Mouse (Mus musculus) central nervous system, embryonic 18 days (tissue): ENCODE measurements around the gene Pmis2. TPM values are rescaled to one million over a fixed set of nuclear protein-coding genes. Genes with fewer than 3 reads are reported as not detected.

ENCODE experiments used
- polyA plus RNA-seq: library from polyadenylated mRNA; depleted of rRNA; stranded (reverse); fragments of >200 nt; gene quantifications from 2 replicates; pipeline ENCODE4 v1.2.3, GENCODE M21; 2012; rRNA removed

The Pmis2 gene
- polyA plus RNA-seq, result not detected in 2 replicates

DNA sequence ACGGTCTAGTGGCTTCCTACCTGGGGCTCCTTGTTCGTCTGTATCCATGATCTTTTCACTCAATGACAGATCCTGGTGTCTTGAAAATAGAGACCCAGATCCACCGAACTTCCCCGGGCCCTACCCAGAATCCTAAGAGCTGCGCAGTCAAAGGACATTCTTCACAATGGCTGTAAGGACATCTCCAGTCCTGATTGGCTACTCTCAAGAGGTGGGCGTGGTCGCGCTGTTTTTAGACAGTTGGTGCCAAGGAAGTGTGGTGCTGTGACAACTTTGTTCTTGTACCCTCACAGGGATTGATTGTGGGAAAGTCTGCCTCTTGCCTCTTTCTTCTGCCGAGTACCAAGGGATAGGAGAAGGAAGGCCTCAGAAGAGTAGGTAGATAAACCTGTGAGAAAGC is at the start of gene Pmis2:
Pmis2 (minus strand) TSS at position 126 of the 400 bp plus-strand sequence.

DNA sequence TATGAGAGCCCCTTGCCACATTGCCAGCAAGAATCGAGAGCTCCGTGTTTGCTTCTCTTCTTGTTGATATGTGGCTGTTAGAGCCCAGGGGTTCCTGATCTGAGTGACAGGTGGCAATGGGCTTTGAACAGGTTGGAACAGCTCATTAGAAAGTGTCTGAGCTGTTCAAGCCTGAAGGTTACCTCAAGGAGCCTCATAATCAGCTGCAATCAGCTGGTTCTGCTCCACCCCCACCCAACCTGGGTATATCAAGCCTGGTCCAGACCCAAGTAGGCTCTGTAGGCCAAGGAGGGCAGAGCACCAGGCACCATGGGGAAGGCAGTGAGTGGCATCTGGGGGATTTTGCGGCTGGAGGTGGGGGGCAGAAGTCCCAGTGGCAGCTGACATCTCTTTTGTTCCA is 40.5 kb upstream of the Pmis2 start, which contains the start of gene Atp4a:
Atp4a (plus strand) TSS at position 268 of the 400 bp plus-strand sequence.

DNA sequence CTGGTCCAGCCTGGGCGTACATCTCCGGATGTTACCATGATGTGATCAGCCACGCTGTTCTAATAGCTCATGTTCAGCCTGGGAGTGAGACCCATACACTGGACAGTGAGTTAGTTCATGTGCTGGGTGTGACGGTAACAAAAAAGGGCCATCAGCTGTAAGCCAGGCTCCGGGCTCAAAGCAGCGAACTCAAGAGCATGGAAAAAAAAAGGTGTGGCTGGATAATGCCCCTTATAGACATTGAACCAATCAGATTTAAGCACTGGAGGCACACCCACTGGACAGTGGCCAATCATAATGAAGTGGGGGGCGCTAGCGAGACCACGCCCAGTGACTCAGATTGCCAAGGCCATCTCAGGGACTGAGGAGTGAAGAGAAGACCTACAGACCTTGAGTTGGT is 27.2 kb upstream of the Pmis2 start, which contains the start of gene 2200002J24Rik:
2200002J24Rik (plus strand) TSS at position 338 of the 400 bp plus-strand sequence.

DNA sequence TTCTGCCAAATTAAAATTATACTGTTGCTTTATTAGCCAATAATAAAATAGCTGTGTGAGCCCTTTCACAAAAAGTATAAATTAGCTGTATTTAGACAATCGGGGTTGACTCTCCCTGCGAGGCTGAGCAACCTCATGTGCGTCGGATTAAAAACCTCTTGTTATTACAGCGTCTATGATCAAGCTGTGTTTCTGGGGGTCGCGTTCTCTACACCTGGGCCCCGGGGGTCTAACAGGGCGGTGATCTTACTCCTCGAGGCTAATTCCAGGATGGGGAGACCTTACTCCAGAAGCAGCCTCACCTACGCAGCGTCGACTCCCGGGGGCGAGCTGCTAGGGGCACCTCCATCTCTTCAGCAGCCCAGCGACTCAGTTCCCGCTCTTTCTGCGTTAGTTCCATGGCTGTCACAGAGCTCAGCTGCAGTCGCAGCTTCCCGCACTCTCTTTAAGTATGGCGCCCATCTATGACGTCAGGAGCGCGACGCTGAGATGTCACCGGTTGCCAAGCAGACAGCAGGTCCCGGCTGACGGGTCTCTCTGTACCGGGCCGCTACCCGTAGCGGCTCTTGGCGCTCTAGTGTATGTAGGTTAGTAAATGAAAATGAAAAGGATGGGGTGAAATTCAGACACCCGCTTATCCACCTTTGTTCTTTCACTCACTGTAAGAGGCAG is 6.7 kb downstream of the Pmis2 start, which contains the start of gene Haus5:
Haus5 (minus strand) TSS at position 466 of the 672 bp plus-strand sequence.

DNA sequence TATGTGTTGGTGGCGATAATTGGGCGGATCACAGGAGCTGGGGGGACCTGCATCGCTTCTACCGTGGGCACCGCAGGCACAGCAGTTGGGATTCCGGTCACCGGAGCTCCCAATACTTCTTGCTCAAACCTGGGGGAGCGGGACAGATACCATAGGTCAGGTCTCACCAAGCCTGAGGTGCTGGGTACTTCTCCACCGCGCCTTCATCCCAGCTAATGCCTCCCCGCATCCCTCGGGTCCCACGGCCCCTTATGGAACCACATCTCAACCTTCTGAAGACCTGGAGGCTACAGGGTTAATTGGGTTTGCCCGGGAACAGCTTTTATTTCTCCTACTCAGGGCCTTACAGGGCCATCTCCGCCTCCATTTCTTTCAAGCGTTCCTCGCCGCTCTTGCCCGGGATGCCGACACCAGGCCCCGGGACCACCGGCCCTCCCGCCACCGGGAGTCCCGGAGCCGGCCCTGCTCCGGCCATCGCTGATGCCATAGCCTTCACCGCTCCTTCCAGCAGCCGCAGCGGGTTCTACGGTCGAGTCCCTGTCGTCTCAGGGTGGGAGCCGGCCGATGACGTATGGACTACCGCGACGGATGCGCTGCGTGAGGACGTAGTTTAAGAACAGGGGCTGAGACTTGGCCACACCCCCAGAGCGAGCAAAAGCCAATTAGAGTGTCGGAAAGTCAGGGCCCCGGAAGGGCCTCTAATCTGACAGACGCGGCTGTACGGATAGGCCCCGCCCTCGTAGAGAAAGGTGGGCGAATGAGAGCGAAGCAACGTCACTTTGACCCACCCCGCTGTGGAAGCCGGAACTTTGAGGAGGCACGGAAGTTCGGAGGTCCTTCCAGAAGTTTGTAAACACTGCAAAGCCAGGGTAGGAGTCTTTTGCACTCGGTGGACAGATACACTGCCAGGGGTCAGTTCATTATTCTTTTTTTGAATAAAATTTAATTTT is 21.5 kb downstream of the Pmis2 start, which contains the start of gene Rbm42:
Rbm42 (minus strand) TSS at position 727 of the 950 bp plus-strand sequence.

DNA sequence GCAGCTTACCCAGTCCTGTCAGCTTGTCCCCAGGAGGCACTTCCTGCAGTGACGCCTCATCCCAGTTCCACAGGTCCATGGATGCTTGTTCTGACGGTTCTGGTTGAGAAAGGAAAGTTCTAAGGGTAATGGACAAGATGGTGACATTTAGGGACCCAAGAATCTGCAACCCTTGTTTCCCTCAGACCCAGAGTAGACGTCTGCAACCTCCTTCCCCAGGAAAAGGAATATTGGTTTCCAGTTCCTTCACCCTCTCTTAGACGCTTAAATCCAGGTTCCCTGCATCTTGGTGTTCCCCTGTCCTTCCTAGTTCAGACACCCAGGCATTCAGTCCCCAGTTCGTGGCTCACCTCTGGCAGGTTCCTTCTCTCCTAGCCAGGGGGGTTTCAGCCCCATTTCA is 35.7 kb downstream of the Pmis2 start, which contains the start of gene Etv2:
Etv2 (minus strand) TSS at position 101 of the 400 bp plus-strand sequence.

DNA sequence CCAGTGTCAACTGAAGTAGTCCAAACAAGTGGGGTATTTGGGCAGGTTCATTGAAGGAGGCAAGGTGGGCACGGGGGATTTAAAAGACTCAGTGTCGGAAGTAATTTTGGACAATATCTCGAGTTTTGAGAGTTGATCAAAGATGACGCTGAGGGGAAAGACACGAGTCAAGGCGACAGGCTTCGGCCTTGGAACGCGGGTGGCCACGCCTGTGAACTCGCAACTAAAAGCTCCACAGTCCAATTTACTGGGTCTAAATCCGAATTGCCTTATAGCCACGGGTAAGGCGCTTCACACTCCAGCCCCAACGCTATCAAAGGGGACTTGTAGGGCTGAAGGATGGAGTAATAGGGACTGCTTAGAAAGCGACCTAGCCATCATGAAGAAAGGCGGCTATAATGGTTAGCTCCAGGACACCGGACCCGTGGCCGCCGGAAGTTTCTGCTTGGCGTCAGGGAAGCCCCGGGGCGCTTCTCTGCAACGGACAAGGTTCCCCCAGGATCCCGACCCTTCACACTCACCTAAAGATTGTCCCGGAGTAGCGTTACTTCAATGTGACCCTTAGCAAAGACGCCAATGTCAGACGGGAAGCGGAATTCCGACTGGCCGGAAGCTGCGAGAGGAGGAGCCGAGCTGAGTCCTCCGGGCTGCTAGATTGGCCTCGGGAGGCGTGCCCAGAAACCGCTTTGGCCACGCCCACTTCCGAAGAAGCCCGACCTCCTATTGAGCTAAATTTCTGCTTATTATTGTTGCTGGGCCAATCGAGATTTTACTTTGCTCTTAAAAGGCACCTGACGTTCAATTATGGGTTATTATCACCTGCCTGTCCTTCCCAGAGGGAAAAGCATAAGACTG is 45.6 kb downstream of the Pmis2 start, which contains the start of gene Cox6b1:
Cox6b1 (minus strand) TSS at position 622 of the 855 bp plus-strand sequence.

Other genes with a start within 250 kb of the Pmis2 start
- gene Nfkbid, start 249.9 kb downstream of the Pmis2 start, polyA plus RNA-seq, result 3.8 and 3.9 TPM in 2 replicates
- gene Aplp1, start 226.1 kb downstream of the Pmis2 start, polyA plus RNA-seq, result 647 and 667 TPM in 2 replicates
- gene Kirrel2, start 213.9 kb downstream of the Pmis2 start, polyA plus RNA-seq, result 0.17 and 0.40 TPM in 2 replicates
- gene Nphs1, start 213.3 kb downstream of the Pmis2 start, polyA plus RNA-seq, result 0.18 and 0.56 TPM in 2 replicates
- gene Prodh2, start 178.0 kb downstream of the Pmis2 start, polyA plus RNA-seq, result not detected in 2 replicates
- gene Arhgap33, start 136.5 kb downstream of the Pmis2 start, polyA plus RNA-seq, result 165 and 210 TPM in 2 replicates
- gene Hspb6, start 119.4 kb downstream of the Pmis2 start, polyA plus RNA-seq, result 7.0 and 8.7 TPM in 2 replicates
- 20.1 and 22.2 TPM in 2 replicates for gene Proser3, start 119.3 kb downstream of the Pmis2 start, polyA plus RNA-seq
- 47.1 and 50.2 TPM in 2 replicates for gene Lin37, start 111.8 kb downstream of the Pmis2 start, polyA plus RNA-seq
- 85.4 and 92.4 TPM in 2 replicates for gene U2af1l4, start 108.3 kb downstream of the Pmis2 start, polyA plus RNA-seq
- 4.8 and 6.0 TPM in 2 replicates for gene Gm49396, start 108.3 kb downstream of the Pmis2 start, polyA plus RNA-seq
- 131 and 143 TPM in 2 replicates for gene Psenen, start 108.0 kb downstream of the Pmis2 start, polyA plus RNA-seq
- gene Igflr1, start 106.2 kb downstream of the Pmis2 start, polyA plus RNA-seq, result 6.7 and 6.8 TPM in 2 replicates
- 49.7 and 51.5 TPM in 2 replicates for gene Kmt2b, start 82.9 kb downstream of the Pmis2 start, polyA plus RNA-seq
- 0.24 and 0.32 TPM in 2 replicates for gene Zbtb32, start 72.7 kb downstream of the Pmis2 start, polyA plus RNA-seq
- gene Upk1a, start 58.8 kb downstream of the Pmis2 start, polyA plus RNA-seq, result 1.9 TPM in 2 replicates
- gene Cox6b1, start 45.5 kb downstream of the Pmis2 start, polyA plus RNA-seq, result 1,148 and 1,214 TPM in 2 replicates
- gene Etv2, start 35.8 kb downstream of the Pmis2 start, polyA plus RNA-seq, result not detected in 2 replicates
- 73.9 and 80.1 TPM in 2 replicates for gene Rbm42, start 21.3 kb downstream of the Pmis2 start, polyA plus RNA-seq
- gene Haus5, start 6.6 kb downstream of the Pmis2 start, polyA plus RNA-seq, result 22.4 and 23.9 TPM in 2 replicates
- not detected in 2 replicates for gene 2200002J24Rik, start 27.3 kb upstream of the Pmis2 start, polyA plus RNA-seq
- 2.9 and 3.7 TPM in 2 replicates for gene Atp4a, start 40.6 kb upstream of the Pmis2 start, polyA plus RNA-seq
- 226 TPM in 2 replicates for gene Tmem147, start 57.9 kb upstream of the Pmis2 start, polyA plus RNA-seq
- gene Gapdhs, start 72.1 kb upstream of the Pmis2 start, polyA plus RNA-seq, result 0.13 and 0.17 TPM in 2 replicates
- gene Sbsn, start 79.9 kb upstream of the Pmis2 start, polyA plus RNA-seq, result 4.8 and 16.7 TPM in 2 replicates
- 4.2 and 71.6 TPM in 2 replicates for gene Dmkn, start 92.2 kb upstream of the Pmis2 start, polyA plus RNA-seq
- 0.41 and 2.3 TPM in 2 replicates for gene Krtdap, start 116.3 kb upstream of the Pmis2 start, polyA plus RNA-seq
- 0.12 and 0.36 TPM in 2 replicates for gene Ffar2, start 152.2 kb upstream of the Pmis2 start, polyA plus RNA-seq
- gene Ffar3, start 184.6 kb upstream of the Pmis2 start, polyA plus RNA-seq, result 0.04 TPM in 1 of 2 replicates, not detected in the other
- not detected in 2 replicates for gene Ffar1, start 190.0 kb upstream of the Pmis2 start, polyA plus RNA-seq
- gene Cd22, start 208.7 kb upstream of the Pmis2 start, polyA plus RNA-seq, result 0.05 and 0.28 TPM in 2 replicates
- 2.1 and 3.7 TPM in 2 replicates for gene Mag, start 243.3 kb upstream of the Pmis2 start, polyA plus RNA-seq